Mouse (Mus musculus) CD8-positive naive resting alpha-beta T cell, adult 2 months (primary cell): ENCODE measurements around the gene Kcng3.

Source experiments
- DNase-seq, 2 experiments: peaks; one replicate each; pipeline ENCODE4 v3.0.0; 2022; ENCODE audit warnings: low read depth in 2 of 2, low spot score in 2 of 2

Gene Kcng3

DNA sequence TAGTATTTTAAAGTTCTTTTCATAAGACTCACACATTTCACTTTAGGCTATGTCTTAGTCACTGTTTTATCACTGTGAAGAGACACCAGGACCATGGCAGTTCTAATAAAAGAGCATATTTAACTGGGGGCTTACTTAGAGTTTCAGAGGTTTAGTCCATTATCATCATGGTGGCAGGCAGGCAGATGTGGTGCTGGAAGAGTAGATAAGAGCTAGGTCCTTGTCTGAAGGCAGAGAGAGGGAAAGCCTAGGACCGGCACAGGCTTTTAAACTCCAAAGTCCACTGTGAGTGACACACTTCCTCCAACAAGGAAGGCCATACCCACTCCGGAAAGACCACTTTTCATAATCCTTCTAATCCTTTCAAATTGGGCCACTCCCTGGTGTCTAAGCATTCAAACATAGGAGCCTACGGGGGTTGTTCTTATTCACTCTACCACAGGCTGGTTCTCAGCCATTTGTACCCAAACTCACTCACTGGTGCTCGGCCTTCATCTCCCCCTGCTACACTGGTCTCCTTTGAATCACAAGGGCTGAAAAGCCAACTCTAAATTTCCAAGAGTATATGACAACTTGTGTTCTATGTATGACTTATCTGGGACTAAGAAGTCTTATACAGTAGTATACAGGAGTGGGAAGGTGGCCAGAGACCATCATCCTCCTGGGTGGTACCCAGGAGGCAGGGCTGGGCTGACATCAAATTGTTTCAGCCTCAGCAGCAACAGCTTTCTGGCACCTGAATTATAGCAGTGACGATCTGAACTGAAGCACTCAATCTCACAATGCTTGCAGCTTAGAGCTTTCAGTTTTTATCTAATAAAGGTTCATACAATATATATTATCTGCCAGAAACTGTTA, 69.3 kb downstream of the Kcng3 start:
- DNase-seq: no peak

DNA sequence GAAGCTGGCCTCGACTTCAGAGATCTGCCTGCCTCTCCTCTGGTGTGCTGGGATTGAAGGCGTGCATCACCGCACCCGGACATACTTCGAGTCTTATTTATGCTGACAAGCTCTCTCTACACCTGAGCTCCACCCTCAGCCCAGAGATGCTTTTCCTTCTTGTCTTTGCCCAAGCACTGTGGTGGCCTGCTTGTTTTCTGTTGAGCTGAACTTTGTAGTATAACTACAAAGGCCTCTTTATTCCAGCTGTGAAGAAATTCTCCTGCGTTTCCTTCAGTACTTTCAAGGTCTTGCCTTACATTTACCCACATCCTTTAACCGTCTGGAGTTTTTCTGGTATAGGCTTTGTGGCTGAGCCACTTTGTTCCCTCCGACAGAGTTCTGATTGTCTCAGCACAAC, 72.6 kb downstream of the Kcng3 start:
- DNase-seq: peak; percentile 56 to 58

DNA sequence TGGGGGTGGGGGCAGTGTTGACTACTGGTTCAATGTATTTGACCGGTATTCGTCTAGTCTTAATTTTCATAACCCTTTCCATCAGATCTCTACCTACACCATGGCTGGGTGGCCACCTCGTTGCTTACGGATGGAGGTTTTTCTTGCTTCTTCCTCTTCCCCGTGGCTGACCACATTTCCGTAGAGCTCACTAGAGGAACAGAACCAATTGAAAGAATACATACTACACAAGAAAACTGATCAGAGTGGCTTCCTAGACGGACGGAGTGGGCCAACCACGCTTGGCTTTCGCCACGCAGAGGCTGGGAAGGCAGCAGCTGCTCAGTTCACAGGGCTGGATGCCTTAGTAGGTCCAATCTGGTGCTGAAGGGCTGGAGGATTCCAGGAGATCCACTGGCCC, 75.9 kb downstream of the Kcng3 start:
- DNase-seq: no peak

DNA sequence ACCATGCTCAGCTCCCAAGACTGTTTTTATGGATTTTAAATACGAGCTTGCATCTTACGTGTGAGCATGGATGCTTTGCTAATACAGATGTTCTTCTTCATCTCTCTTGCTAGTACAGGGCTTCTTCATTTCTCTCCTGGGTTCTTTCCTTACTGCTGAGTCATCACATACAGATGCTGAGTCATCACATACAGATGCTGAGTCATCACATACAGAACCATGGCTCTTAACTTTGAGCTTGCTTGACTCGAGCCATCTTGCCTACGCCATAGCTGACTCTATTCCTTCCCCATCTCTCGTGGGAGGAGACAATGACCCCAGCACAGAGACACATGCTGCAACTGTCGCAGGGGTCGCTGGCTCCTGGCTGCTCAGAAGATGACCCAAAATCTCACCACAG, 76.7 kb downstream of the Kcng3 start:
- no peak for DNase-seq

DNA sequence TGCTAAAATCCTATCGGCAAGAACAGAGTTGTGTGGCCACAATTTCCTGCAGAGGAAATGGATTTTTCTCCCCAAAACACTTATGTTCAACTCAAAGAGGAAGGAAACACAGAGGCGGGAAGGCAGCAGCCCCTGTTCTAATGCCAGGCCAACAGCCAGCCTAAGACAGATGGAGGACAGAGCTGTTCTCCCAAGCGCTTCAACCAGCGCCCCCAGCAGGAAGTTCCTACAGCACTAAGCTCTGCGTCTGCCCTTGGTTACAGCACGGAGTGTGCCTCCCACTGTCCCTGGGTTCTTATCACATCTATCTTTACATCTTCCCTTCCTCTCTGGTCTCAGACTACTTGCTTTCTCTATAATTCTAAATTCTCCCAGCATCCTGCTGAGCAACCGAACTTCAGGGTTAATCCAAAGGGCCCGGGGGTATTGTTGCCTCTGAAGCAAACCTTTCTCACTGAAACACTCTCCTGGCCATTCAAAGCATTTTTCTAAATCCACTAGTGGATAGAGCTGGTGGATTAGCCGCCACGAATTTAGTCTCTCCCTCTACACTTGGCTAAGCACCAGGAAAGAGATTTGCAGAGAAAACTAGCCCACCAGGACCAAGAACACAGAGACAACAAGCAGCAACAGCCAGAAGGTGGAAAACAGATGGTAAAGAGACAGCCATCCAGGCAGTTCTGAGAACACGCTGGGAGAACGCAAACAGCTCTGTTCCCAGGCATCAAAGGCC, 83.0 kb downstream of the Kcng3 start:
- peak in 1 of 2 experiments; percentile 53 for DNase-seq

DNA sequence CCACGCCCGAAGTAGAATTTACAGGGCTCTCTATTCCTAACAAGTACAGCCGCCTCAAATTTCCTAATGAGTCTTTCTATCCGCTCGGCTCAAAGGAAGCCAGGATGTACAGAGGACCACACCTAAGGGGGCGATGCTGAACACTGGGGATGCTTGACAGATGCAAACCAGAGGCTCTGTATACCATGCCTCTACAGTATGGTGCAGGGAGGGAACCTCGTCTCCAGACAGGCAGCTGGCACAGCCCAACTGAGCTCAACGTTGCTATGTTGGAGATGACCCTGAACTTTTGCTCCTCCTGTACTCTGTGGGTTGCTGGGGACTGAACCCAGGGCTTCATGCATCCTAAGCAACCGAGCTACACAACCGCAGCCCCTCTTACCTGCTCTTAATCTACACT, 84.5 kb downstream of the Kcng3 start:
- DNase-seq: no peak

DNA sequence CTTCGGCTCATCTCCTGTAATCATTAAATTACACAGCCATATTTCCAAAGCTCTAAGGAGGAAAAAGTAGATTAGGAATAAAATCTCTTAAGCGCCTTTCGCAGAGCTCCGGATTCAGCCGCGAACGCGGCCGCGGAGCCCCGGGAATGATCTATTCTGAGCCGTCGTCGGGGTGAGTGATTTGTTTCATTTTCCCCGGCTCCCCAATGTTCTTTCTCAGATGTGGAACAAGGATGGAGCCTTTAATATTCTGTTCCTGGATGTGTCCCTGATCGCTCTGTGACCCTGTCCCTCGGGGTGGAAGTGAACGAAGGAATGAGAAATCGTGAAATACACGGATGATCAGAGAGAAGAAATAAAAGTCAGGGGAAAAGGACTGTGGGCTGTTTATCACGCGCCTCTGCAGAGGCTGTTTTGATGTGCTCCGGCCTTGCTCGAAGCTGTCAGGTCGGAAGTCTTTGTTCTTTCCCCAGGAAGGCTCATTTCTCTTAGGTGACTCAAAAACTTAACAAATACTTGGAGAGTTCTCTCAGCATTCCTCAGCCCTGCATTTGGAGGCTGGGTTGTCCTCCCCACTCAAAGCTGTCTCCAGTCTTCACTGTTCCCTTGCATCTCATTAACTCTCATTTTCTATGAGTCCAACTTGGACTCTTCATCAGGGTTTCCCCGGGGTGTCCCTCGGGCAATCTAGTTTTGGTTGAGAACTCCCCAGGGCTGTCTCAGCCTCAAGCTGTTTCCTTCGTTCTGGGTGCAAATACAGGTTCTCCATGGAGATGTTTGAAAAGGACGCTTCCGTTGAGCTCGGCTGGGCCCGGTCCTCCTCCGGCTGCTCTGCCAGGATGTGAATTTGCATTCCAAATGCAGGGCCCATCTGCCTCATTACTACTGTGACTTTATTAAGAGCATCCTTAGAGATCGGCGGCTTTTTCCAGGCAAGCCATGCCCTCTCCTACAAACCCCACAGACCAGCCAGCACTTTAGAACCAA, 85.6 kb downstream of the Kcng3 start:
- no peak for DNase-seq

DNA sequence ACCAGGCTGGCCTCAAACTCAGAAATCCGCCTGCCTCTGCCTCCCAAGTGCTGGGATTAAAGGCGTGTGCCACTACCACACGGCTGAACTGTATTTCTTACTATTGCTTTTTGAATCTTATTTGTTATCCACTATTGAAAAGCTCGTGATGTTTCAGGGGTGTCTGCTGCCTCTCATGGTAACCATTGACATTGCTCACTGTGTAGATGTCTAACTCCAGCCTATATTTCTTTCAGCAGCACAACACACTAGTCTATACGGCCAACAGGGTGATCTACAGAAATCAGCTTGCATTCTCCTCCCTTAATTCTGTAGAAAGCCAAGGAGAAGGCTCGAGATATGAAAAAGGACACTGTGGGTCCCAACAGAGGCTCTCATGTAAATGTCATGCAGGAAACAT, 86.4 kb downstream of the Kcng3 start:
- DNase-seq: no peak

DNA sequence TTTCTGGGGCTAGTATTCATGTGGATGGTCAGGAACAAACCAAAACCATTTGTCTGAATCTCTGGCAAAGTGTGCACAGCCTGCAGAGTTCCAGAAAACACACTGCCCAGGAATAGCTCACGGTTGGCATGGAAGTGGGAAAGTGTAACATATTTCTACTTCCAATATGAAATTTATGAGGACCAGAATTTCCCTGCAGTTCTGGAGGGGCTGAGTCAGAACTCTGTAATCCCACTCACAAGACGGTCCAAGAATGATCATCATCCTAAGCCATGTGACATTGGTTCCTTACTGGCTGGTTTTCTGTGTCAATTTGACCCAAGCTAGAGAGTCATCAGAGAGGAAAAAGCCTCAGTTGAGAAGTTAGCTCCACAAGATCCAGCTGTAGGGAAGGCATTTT, 89.3 kb downstream of the Kcng3 start:
- no peak for DNase-seq

DNA sequence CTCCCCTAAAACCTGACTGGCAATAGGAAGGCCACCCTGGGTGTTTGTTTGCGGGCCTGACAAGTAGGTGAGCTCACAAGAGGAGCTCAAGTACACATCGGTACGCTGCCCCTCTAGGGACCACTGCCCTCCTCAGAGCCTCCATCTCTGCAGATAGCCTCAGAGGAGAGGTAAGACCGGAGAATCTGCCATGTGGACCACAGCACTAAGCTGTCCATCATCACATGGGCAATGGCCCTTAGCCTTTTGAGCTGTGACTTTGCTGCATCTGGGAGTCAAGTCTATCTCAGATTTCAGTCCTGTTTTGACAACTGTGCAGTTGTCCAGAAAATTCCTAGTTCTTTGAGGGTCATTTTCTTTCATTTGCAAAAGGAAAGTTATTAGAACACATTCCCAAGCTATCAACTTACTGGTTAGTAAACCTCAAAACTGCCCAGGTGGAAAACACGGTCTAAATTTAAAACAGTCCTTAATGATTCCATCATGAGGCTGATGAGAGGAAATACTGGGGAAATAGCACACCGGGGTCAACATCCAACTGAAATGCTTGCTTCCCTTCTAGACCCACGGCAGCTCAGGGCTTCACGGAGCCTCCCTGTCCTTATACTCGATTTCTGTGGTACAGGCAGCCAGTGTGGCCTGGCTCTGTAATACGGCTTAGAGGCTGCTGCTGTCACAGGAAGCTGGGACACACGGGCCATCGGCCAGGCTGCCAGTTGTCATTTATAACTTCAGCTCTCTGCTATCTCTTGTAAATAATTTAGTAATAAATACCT, 92.2 kb downstream of the Kcng3 start:
- no peak for DNase-seq

DNA sequence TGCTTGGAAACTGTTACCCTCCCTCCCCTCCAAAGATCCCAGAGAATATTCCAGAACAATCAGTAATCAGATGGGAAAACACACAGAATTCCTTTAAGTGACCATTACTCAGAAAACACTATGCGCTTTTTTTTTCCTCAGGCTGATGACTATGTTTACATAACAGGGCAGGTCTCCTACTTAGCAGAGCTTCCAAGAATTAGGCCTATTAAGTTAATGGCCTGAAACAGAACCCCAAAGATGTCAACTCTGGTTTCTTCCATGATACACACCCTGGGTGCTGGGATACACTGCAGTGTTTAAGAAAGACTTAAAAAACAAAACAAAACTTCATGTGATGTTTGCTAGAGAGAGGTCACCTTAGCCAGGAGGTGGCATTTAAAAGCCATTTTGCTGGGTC, 93.0 kb downstream of the Kcng3 start:
- DNase-seq: no peak

DNA sequence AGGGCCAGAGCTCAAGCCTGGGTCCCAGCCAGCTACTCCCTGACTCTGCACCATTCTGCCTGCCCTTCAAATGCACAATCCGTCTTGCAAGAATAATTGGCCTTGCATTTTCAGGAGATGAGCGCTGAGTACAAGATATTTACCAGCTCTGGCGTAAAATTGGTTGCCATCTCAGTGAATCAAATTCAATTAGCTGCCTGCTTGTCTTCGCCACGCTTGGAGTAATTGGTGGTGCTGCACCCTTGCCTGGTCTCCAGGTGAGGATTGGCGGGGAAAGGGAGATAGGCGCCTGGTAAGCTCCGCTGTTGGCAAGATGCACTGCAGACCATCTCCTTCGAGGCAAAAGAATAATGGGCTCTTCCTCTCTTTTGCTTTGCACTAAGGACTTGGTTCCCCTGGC, 93.6 kb downstream of the Kcng3 start:
- DNase-seq: no peak
